Mouse (Mus musculus) layer of hippocampus, postnatal 14 days (tissue): Measurements from ENCODE around the gene Gpam. TPM values are rescaled to one million over a fixed set of nuclear protein-coding genes. Genes with fewer than 3 reads are reported as not detected.

Experiments
- DNase-seq, 2 experiments: peaks; one replicate each; pipeline ENCODE4 v3.0.0; 2021 to 2022; ENCODE audit warnings: low spot score in 2 of 2, mixed read lengths in 1 of 2
- total RNA-seq, 2 experiments: library from RNA; stranded (reverse); gene quantifications; 2 replicates each; pipeline ENCODE4 v1.2.3; 2021

Gpam gene
- total RNA-seq, 2 experiments from 2014 or later: 83.6 to 86.9 TPM

GRCm38 (mm10) chr19:55143391-55144300, 16.6 kb upstream of the Gpam start:
- DNase-seq: no peak

GRCm38 (mm10) chr19:55139301-55139700, 12.3 kb upstream of the Gpam start:
- no peak for DNase-seq

- DNase-seq: no peak
Measured at GRCm38 (mm10) chr19:55138506-55138905, 11.5 kb upstream of the Gpam start.

GRCm38 (mm10) chr19:55137884-55138283, 10.8 kb upstream of the Gpam start:
- DNase-seq: no peak

- DNase-seq: no peak
Measured at GRCm38 (mm10) chr19:55136693-55137427, 9.8 kb upstream of the Gpam start.

- no peak for DNase-seq
Measured at GRCm38 (mm10) chr19:55135918-55136317, 8.9 kb upstream of the Gpam start.

GRCm38 (mm10) chr19:55134521-55134920, 7.5 kb upstream of the Gpam start:
- no peak for DNase-seq

- DNase-seq: no peak
Measured at GRCm38 (mm10) chr19:55132476-55132875, 5.4 kb upstream of the Gpam start.

- no peak for DNase-seq
Measured at GRCm38 (mm10) chr19:55131747-55132146, 4.7 kb upstream of the Gpam start.

- no peak for DNase-seq
Measured at GRCm38 (mm10) chr19:55128469-55128868, 1.4 kb upstream of the Gpam start.

GRCm38 (mm10) chr19:55125456-55125855, 1.6 kb downstream of the Gpam start:
- DNase-seq: no peak

- peak in 1 of 2 experiments; percentile 65 for DNase-seq
Measured at GRCm38 (mm10) chr19:55123001-55123536, 4.0 kb downstream of the Gpam start.

- DNase-seq: peak in 1 of 2 experiments; percentile 58
Measured at GRCm38 (mm10) chr19:55122351-55122980, 4.6 kb downstream of the Gpam start.

- DNase-seq: no peak
Measured at GRCm38 (mm10) chr19:55121836-55122235, 5.2 kb downstream of the Gpam start.

- DNase-seq: no peak
Measured at GRCm38 (mm10) chr19:55120518-55121244, 6.4 kb downstream of the Gpam start.

- DNase-seq: no peak
Measured at GRCm38 (mm10) chr19:55119541-55119940, 7.5 kb downstream of the Gpam start.

- no peak for DNase-seq
Measured at GRCm38 (mm10) chr19:55117991-55118390, 9.0 kb downstream of the Gpam start.

- no peak for DNase-seq
Measured at GRCm38 (mm10) chr19:55117059-55117815, 9.8 kb downstream of the Gpam start.

- DNase-seq: no peak
Measured at GRCm38 (mm10) chr19:55115532-55115931, 11.5 kb downstream of the Gpam start.

- DNase-seq: no peak
Measured at GRCm38 (mm10) chr19:55114825-55115395, 12.1 kb downstream of the Gpam start.
